Mouse (Mus musculus): Measurements from ENCODE around the gene Fgf4.

DNA sequence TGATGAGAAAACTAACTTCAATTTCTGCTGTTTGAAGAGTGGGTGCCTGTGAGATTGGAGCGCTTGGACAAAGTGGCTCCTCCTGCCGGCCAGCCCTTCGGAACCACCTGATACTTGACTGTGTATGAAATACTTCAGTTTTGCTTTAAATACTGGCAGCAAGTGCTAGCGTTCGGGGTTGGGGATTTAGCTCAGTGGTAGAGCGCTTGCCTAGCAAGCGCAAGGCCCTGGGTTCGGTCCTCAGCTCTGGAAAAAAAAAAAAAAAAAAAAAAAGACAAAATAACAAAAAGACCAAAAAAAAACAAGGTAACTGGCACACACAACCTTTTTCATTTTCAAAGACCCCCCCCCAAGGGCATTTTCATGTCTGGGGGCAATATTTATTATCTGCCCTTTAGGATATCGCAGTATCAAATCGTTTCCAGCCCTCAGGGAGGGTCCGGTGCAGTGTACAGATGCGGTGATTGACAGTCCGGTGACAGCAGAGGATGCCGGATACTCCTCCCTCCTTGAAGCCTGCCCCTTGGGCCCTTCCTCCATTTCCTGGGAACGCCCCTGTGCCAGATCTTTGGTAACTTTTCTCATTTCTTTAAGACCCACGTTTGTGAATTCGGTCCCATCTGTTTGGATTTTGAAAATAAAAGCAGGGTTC, 67.3 kb downstream of the Fgf4 start:
- TF ChIP-seq POLR2A (IDR thresholded peaks at IDR 0.05; ENCODE audit: control insufficient read depth in 1 of 2, insufficient read depth in 1 of 2, low read depth in 1 of 2, low read length in 2 of 2, poor library complexity in 1 of 2) (no peak), CTCF (IDR thresholded peaks at IDR 0.05 in 2 of 3, conservative IDR thresholded peaks at IDR 0.05 in 1 of 3; ENCODE audit: control insufficient read depth in 1 of 3, insufficient read depth in 1 of 3, low read depth in 2 of 3, low read length in 3 of 3, poor library complexity in 1 of 3, severe bottlenecking in 1 of 3) (peak in 2 of 3 experiments; percentile 33 to 44; a peak in 4 of 6 replicates), MAFK (IDR thresholded peaks at IDR 0.05; ENCODE audit: borderline replicate concordance, low read depth, low read length) (0 out of 2 replicates have a peak, but pooled peaks have one; percentile 35), ZC3H11A (IDR thresholded peaks at IDR 0.05; ENCODE audit: low read depth, low read length) (no peak), MAX (IDR thresholded peaks at IDR 0.05; ENCODE audit: low read length) (no peak), E2F4 (IDR thresholded peaks at IDR 0.05; ENCODE audit: borderline replicate concordance, low read depth, low read length) (no peak), CHD1 (IDR thresholded peaks at IDR 0.05; ENCODE audit: low read depth, low read length) (no peak), MAZ (IDR thresholded peaks at IDR 0.05; ENCODE audit: low read depth, low read length) (no peak), HCFC1 (IDR thresholded peaks at IDR 0.05; ENCODE audit: low read depth, low read length) (no peak), RAD21 (IDR thresholded peaks at IDR 0.05; ENCODE audit: low read depth, low read length) (no peak)
